Mouse (Mus musculus) left cerebral cortex, adult 2 months (tissue): ENCODE measurements around the gene Smim9. TPM values are rescaled to one million over a fixed set of nuclear protein-coding genes. Genes with fewer than 3 reads are reported as not detected.
"Not testable (repeated sequence)": the region's sequence is repeated elsewhere in the genome, so short reads cannot be mapped to it uniquely, and the experiment has no call there.

Source experiments
- DNase-seq, 2 experiments: peaks; one replicate each; pipeline ENCODE4 v3.0.0; 2021 to 2022; ENCODE audit warnings: low spot score in 2 of 2, mixed read lengths in 1 of 2; ENCODE audit errors: extremely low spot score in 1 of 2
- H3K27ac ChIP-seq: fragments of 200-600 bp; 2 replicates; pipeline ENCODE4 v1.8.1; 2022
- H3K4me3 ChIP-seq: fragments of 200-600 bp; 2 replicates; pipeline ENCODE4 v1.8.1; 2022
- CTCF ChIP-seq: fragments of 200-600 bp; IDR thresholded peaks from 2 replicates; pipeline ENCODE4 v1.8.1; 2022; ENCODE audit warnings: antibody characterized with exemption, mild to moderate bottlenecking, moderate library complexity
- intact Hi-C: fragments of 180-260 bp; cut with DNase I; formaldehyde crosslinking; loops from one replicate; pipeline ENCODE4 v1.15.1; 2025
- long read RNA-seq, 2 experiments: library from polyadenylated mRNA; stranded (forward); transcript quantifications; one replicate each; pipeline ENCODE4 v2.0.0; 2021; ENCODE audit warnings: borderline mapping rate in 2 of 2
- total RNA-seq, 2 experiments: library from RNA; stranded (reverse); gene quantifications; 2 replicates each; pipeline ENCODE4 v1.2.3; 2021

The Smim9 gene
- total RNA-seq, result not detected
- long read RNA-seq, experiment 1, result 0 reads
- long read RNA-seq, experiment 2, result 0 reads

GRCm38 (mm10) chrX:75163670-75164069 lies at the start of gene Smim9:
Smim9 (minus strand) TSS chrX:75163770.
- intact Hi-C loops, result no loop called here
- Histone ChIP-seq H3K4me3 (no peak within 1 kb of the TSS), H3K27ac (no peak within 1 kb of the TSS)
- no peak for TF ChIP-seq CTCF
- DNase-seq, result no peak

GRCm38 (mm10) chrX:75155576-75156243 lies 7.9 kb downstream of the Smim9 start:
- DNase-seq, result peak; percentile 10 to 14
- intact Hi-C loops, result no loop called here
- Histone ChIP-seq H3K4me3 (peak overlapping the region; percentile 28), H3K27ac (no peak overlapping the region)
- no peak for TF ChIP-seq CTCF

- intact Hi-C loops, result no loop called here
- no peak for TF ChIP-seq CTCF
- no peak overlapping the region for H3K4me3 ChIP-seq
- DNase-seq, result no peak
- no peak overlapping the region for H3K27ac ChIP-seq
Measured at GRCm38 (mm10) chrX:75152249-75152648, 11.3 kb downstream of the Smim9 start.

GRCm38 (mm10) chrX:75150304-75150703 lies 13.3 kb downstream of the Smim9 start:
- no peak for TF ChIP-seq CTCF
- intact Hi-C loops, result no loop called here
- no peak overlapping the region for H3K4me3 ChIP-seq
- no peak for DNase-seq
- H3K27ac ChIP-seq, result no peak overlapping the region

- H3K27ac ChIP-seq, result no peak overlapping the region
- intact Hi-C loops, result no loop called here
- H3K4me3 ChIP-seq, result no peak overlapping the region
- no peak for DNase-seq
- no peak for TF ChIP-seq CTCF
Measured at GRCm38 (mm10) chrX:75148414-75148813, 15.2 kb downstream of the Smim9 start.

GRCm38 (mm10) chrX:75143124-75143555 lies 20.4 kb downstream of the Smim9 start:
- intact Hi-C loops, H3K27ac ChIP-seq, DNase-seq: not testable (repeated sequence)
- peak overlapping the region; percentile 28 for H3K4me3 ChIP-seq

GRCm38 (mm10) chrX:75138182-75138581 lies 25.4 kb downstream of the Smim9 start:
- intact Hi-C loops, result no loop called here

GRCm38 (mm10) chrX:75137729-75138128 lies 25.8 kb downstream of the Smim9 start:
- Histone ChIP-seq H3K27ac (no peak overlapping the region), H3K4me3 (no peak overlapping the region)
- no peak for TF ChIP-seq CTCF
- intact Hi-C loops, result no loop called here
- DNase-seq, result no peak

More at GRCm38 (mm10) chrX:75138182-75138581, 25.4 kb downstream of the Smim9 start:
- TF ChIP-seq CTCF, result no peak
- H3K27ac ChIP-seq, result no peak overlapping the region
- no peak overlapping the region for H3K4me3 ChIP-seq
- no peak for DNase-seq

GRCm38 (mm10) chrX:75136938-75137337 lies 26.6 kb downstream of the Smim9 start:
- no peak for DNase-seq
- intact Hi-C loops, result no loop called here
- Histone ChIP-seq H3K27ac (no peak overlapping the region), H3K4me3 (no peak overlapping the region)
- no peak for TF ChIP-seq CTCF

- TF ChIP-seq CTCF, result no peak
- intact Hi-C loops, result loop anchor here (2.0 kb wide), 1 partner anchor 250 kb away; no protein-coding TSS in a partner anchor
- Histone ChIP-seq H3K4me3 (peak within 1 kb of the TSS; percentile 55), H3K27ac (peak within 1 kb of the TSS; percentile 85)
- peak; percentile 57 to 65 for DNase-seq
Measured at GRCm38 (mm10) chrX:75130467-75131160, 33.0 kb downstream of the Smim9 start, which contains the start of gene Mpp1. Mpp1 (minus strand) TSS chrX:75131016.

GRCm38 (mm10) chrX:75129474-75129873 lies 34.1 kb downstream of the Smim9 start:
- intact Hi-C loops, result loop anchor here (2.0 to 10.0 kb wide), 2 partner anchors 33 to 395 kb away; no protein-coding TSS in a partner anchor
- no peak overlapping the region for H3K27ac ChIP-seq
- TF ChIP-seq CTCF, result no peak

GRCm38 (mm10) chrX:75128333-75128980 lies 35.1 kb downstream of the Smim9 start:
- no peak overlapping the region for H3K27ac ChIP-seq
- H3K4me3 ChIP-seq, result no peak overlapping the region
- no peak for DNase-seq
- no peak for TF ChIP-seq CTCF
- intact Hi-C loops, result loop anchor here (2.0 to 10.0 kb wide), 2 partner anchors 32 to 396 kb away; no protein-coding TSS in a partner anchor

More at GRCm38 (mm10) chrX:75129474-75129873, 34.1 kb downstream of the Smim9 start:
- peak overlapping the region; percentile 55 for H3K4me3 ChIP-seq
- no peak for DNase-seq
